Comparison of ENCODE assay signal across 24 mouse cellular contexts in the genomic region with DNA sequence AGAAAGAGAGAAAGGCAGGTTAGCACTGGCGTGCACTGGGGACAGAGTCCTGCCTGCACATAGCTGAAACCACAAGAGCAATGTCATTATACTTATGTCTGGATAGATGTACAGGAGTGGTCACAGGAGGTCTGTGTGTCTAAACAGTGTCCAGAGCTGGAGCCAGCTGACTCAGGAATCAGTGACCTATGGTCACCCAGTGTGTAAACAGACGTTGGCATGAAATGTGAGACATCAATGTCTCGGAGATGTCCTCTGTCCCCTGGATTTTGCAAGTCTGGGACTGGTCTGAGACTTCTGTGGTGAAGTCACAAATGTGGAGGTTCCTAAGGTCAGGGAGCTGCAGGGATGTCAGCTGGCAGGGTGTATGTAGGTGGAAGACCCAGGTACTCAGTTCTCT. TPM values are rescaled to one million over a fixed set of nuclear protein-coding genes. Genes with fewer than 3 reads are reported as not detected.
"Had no signal": no experiment of that assay in that cellular context is flagged by ENCODE, and none has a peak within 500 bp of the region (broad histone marks: within the 10 kb centered on the region; RNA-seq: fewer than 3 reads in every experiment).

No protein-coding gene starts in this region.

- H3K9ac ChIP-seq: heart, embryonic 12.5 days; hindbrain, embryonic 12.5 days; hindbrain, embryonic 14.5 days; intestine, embryonic 15.5 days; limb, embryonic 12.5 days; liver, embryonic 13.5 days had no signal

- H3K27ac ChIP-seq: heart, embryonic 10.5 days; hindbrain, embryonic 10.5 days; hindbrain, embryonic 12.5 days; hindbrain, embryonic 14.5 days; intestine, embryonic 15.5 days; layer of hippocampus, adult 2 months; left cerebral cortex, adult 2 months; limb, embryonic 10.5 days; limb, embryonic 12.5 days; liver, embryonic 13.5 days had no signal

- H3K36me3 ChIP-seq: heart, embryonic 10.5 days; heart, embryonic 12.5 days; hindbrain, embryonic 10.5 days; hindbrain, embryonic 12.5 days; intestine, embryonic 15.5 days; limb, embryonic 10.5 days; limb, embryonic 12.5 days; liver, embryonic 13.5 days had no signal

- H3K4me3 ChIP-seq: heart, embryonic 10.5 days; heart, embryonic 12.5 days; hindbrain, embryonic 10.5 days; hindbrain, embryonic 12.5 days; intestine, embryonic 15.5 days; layer of hippocampus, adult 2 months; left cerebral cortex, adult 2 months; limb, embryonic 10.5 days; limb, embryonic 12.5 days; liver, embryonic 13.5 days had no signal

- ATAC-seq: hindbrain, embryonic 16.5 days; inflammation-experienced regulatory T-cells, adult 6 months; intestine, embryonic 15.5 days; intestine, postnatal 0 days had no signal

- DNase-seq: gastrocnemius, postnatal 25 days; heart, adult 18-20 months; heart, postnatal 10 days; heart, postnatal 4 days; kidney, adult 18-20 months; kidney, adult 8-10 months; kidney, postnatal 10 days; kidney, postnatal 25 days; kidney, postnatal 4 days; liver, embryonic 13.5 days had no signal

- H3K27me3 ChIP-seq: heart, embryonic 12.5 days; hindbrain, embryonic 12.5 days; intestine, embryonic 15.5 days; liver, embryonic 13.5 days had no signal

- H3K9me3 ChIP-seq: heart, embryonic 10.5 days; heart, embryonic 12.5 days; hindbrain, embryonic 10.5 days; hindbrain, embryonic 12.5 days; intestine, embryonic 15.5 days; limb, embryonic 10.5 days; limb, embryonic 12.5 days; liver, embryonic 13.5 days had no signal

- H3K4me1 ChIP-seq: heart, embryonic 12.5 days; hindbrain, embryonic 12.5 days; intestine, embryonic 15.5 days; limb, embryonic 12.5 days; liver, embryonic 13.5 days had no signal

- H3K4me2 ChIP-seq: heart, embryonic 12.5 days; hindbrain, embryonic 12.5 days; hindbrain, embryonic 14.5 days; intestine, embryonic 15.5 days; limb, embryonic 12.5 days; liver, embryonic 13.5 days had no signal

RNA-seq across cellular contexts. Expression of gene Col15a1, which starts 50.2 kb away (rescaled TPM):
- total RNA-seq: granulocyte monocyte progenitor cell, adult 5-6 weeks had no signal
